Mouse (Mus musculus) limb, embryonic 14.5 days (tissue): Measurements from ENCODE around the gene Gm8439. TPM values are rescaled to one million over a fixed set of nuclear protein-coding genes. Genes with fewer than 3 reads are reported as not detected.
A peak's percentile ranks its signal among the peaks of the same experiment; 100 is the strongest.

Source experiments
- ATAC-seq: fragments of 200-750 bp; cut with Nextera tagmentation; 2 replicates; pipeline ENCODE4 v1.8.0; 2017; ENCODE audit warnings: low read depth, moderate number of reproducible peaks, moderate TSS enrichment; ENCODE audit not compliant: low FRiP score
- DNase-seq: peaks from one replicate; pipeline ENCODE4 v3.0.0-alpha.2; 2015; ENCODE audit warnings: low spot score
- H3K27ac ChIP-seq: fragments of 300-500 bp; sonication (generic); replicated peaks from 2 replicates; pipeline ENCODE4 v1.5.1; 2014; ENCODE audit warnings: low read depth, mild to moderate bottlenecking, low read length, moderate library complexity, mixed read lengths
- H3K27me3 ChIP-seq: fragments of 300-500 bp; sonication (generic); 2 replicates; pipeline ENCODE4 v1.6.1; 2014; ENCODE audit warnings: low read length, mixed read lengths; ENCODE audit not compliant: control insufficient read depth, insufficient read depth
- H3K36me3 ChIP-seq: fragments of 300-500 bp; sonication (generic); 2 replicates; pipeline ENCODE4 v1.6.1; 2014; ENCODE audit warnings: mild to moderate bottlenecking, low read length, moderate library complexity, mixed read lengths; ENCODE audit not compliant: control insufficient read depth, insufficient read depth
- H3K4me1 ChIP-seq: fragments of 300-500 bp; sonication (generic); 2 replicates; pipeline ENCODE4 v1.6.1; 2014; ENCODE audit warnings: antibody characterized with exemption, low read length, mixed read lengths; ENCODE audit not compliant: control insufficient read depth, insufficient read depth
- H3K4me2 ChIP-seq: fragments of 300-500 bp; sonication (generic); replicated peaks from 2 replicates; pipeline ENCODE4 v1.6.1; 2014; ENCODE audit warnings: low read depth, mild to moderate bottlenecking, low read length, moderate library complexity; ENCODE audit not compliant: severe bottlenecking
- H3K4me3 ChIP-seq: fragments of 300-500 bp; sonication (generic); replicated peaks from 2 replicates; pipeline ENCODE4 v1.5.1; 2014; ENCODE audit warnings: low read length
- H3K9ac ChIP-seq: fragments of 300-500 bp; sonication (generic); 2 replicates; pipeline ENCODE4 v1.6.1; 2014; ENCODE audit warnings: mild to moderate bottlenecking, low read depth, low read length, moderate library complexity; ENCODE audit not compliant: severe bottlenecking
- H3K9me3 ChIP-seq: fragments of 300-500 bp; sonication (generic); 2 replicates; pipeline ENCODE4 v1.6.1; 2016; ENCODE audit warnings: low read length; ENCODE audit not compliant: control insufficient read depth
- POLR2A ChIP-seq: fragments of 200-500 bp; IDR thresholded peaks from 2 replicates; pipeline ENCODE4 v1.8.0; 2012; ENCODE audit warnings: inconsistent platforms, mild to moderate bottlenecking, moderate library complexity, borderline replicate concordance; ENCODE audit not compliant: insufficient read depth, insufficient read length; ENCODE audit errors: extremely low read depth
- WGBS: fragments of 180-500 bp; shearing (Covaris S2); extraction: QIAGEN DNeasy Blood & Tissue Kit; methylation state at CpG from one replicate; pipeline ENCODE4 v1.1.7; 2014; 5-methylcytosine and 5-hydroxymethylcytosine counted together
- polyA plus RNA-seq, 2 experiments: library from polyadenylated mRNA; depleted of rRNA in 1 of 2; stranded (reverse) in 1 of 2; unstranded in 1 of 2; fragments of >200 nt; fragmentation: Nextera tagmentation in 1 of 2; extraction: Ambion mirVana in 1 of 2; gene quantifications; 2 replicates each; pipeline versions ENCODE4 v1.2.1 to v1.2.3; 2012 to 2014

The Gm8439 gene
- polyA plus RNA-seq, 2 experiments: not detected

GRCm38 (mm10) chr4:120598922-120599321 lies 10.4 kb downstream of the Gm8439 start:
- ATAC-seq: no peak

DNA sequence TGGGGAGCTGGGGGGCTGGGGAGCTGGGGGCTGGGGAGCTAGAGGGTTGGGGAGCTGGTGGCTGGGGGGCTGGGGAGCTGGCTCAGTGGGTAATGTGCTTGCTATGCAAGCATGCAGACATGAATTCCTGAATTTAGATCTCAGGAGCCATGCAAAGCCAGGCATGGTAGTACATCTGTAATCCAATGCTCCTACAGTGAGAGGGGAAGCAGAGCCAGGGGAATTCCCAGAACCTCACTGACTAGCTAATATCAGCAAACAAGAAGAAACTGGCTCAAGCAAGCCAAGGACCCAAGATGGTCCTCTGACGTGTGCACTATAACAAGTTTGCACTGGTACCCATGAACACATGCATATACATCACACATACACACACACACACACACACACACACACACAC lies 13.2 kb downstream of the Gm8439 start:
- no peak overlapping the region for H3K27ac ChIP-seq
- H3K9me3 ChIP-seq: no peaks in the 10 kb centered on the region
- peak; percentile 54 for DNase-seq
- 0 out of 2 replicates have a peak, but pooled peaks have one; percentile 47 for ATAC-seq
- no peak overlapping the region for H3K4me2 ChIP-seq
- no peaks in the 10 kb centered on the region for H3K4me1 ChIP-seq
- H3K4me3 ChIP-seq: no peak overlapping the region
- no peak for TF ChIP-seq POLR2A
- no peaks in the 10 kb centered on the region for H3K27me3 ChIP-seq
- WGBS: 64% methylated on average over 1 of the region's 1 CpGs
- H3K9ac ChIP-seq: no peak overlapping the region
- no peaks in the 10 kb centered on the region for H3K36me3 ChIP-seq

More at GRCm38 (mm10) chr4:120598922-120599321, 10.4 kb downstream of the Gm8439 start:
- Histone ChIP-seq H3K9me3 (no peaks in the 10 kb centered on the region), H3K4me3 (no peak overlapping the region), H3K27ac (no peak overlapping the region), H3K27me3 (no peaks in the 10 kb centered on the region), H3K9ac (no peak overlapping the region), H3K4me2 (no peak overlapping the region), H3K4me1 (no peaks in the 10 kb centered on the region), H3K36me3 (no peaks in the 10 kb centered on the region)
- no peak for TF ChIP-seq POLR2A
- 14% methylated on average over 2 of the region's 2 CpGs for WGBS
- DNase-seq: no peak

- Histone ChIP-seq H3K9me3 (no peaks in the 10 kb centered on the region), H3K4me3 (no peak overlapping the region), H3K4me1 (no peaks in the 10 kb centered on the region), H3K27me3 (no peaks in the 10 kb centered on the region), H3K27ac (no peak overlapping the region), H3K36me3 (no peaks in the 10 kb centered on the region), H3K4me2 (no peak overlapping the region), H3K9ac (no peak overlapping the region)
- ATAC-seq: no peak
- no peak for TF ChIP-seq POLR2A
- no peak for DNase-seq
- 73% methylated on average over 3 of the region's 3 CpGs for WGBS
Measured at GRCm38 (mm10) chr4:120602669-120603068, 14.1 kb downstream of the Gm8439 start.

GRCm38 (mm10) chr4:120606941-120607340 lies 18.4 kb downstream of the Gm8439 start:
- TF ChIP-seq POLR2A: no peak
- Histone ChIP-seq H3K9ac (no peak overlapping the region), H3K27ac (no peak overlapping the region), H3K36me3 (no peaks in the 10 kb centered on the region), H3K4me2 (no peak overlapping the region), H3K27me3 (no peaks in the 10 kb centered on the region), H3K4me3 (no peak overlapping the region), H3K4me1 (no peaks in the 10 kb centered on the region), H3K9me3 (no peaks in the 10 kb centered on the region)
- DNase-seq (no peak), ATAC-seq (no peak)
- 43% methylated on average over 3 of the region's 3 CpGs for WGBS

GRCm38 (mm10) chr4:120611005-120611404 lies 22.5 kb downstream of the Gm8439 start:
- Histone ChIP-seq H3K4me1 (no peaks in the 10 kb centered on the region), H3K4me2 (no peak overlapping the region), H3K36me3 (no peaks in the 10 kb centered on the region), H3K4me3 (no peak overlapping the region), H3K9me3 (no peaks in the 10 kb centered on the region), H3K9ac (no peak overlapping the region), H3K27me3 (no peaks in the 10 kb centered on the region), H3K27ac (no peak overlapping the region)
- DNase-seq: no peak
- no peak for TF ChIP-seq POLR2A
- ATAC-seq: no peak
- WGBS: 90% methylated on average over 3 of the region's 3 CpGs
